Mouse (Mus musculus): ENCODE results near the gene Habp4.

Habp4 gene

DNA sequence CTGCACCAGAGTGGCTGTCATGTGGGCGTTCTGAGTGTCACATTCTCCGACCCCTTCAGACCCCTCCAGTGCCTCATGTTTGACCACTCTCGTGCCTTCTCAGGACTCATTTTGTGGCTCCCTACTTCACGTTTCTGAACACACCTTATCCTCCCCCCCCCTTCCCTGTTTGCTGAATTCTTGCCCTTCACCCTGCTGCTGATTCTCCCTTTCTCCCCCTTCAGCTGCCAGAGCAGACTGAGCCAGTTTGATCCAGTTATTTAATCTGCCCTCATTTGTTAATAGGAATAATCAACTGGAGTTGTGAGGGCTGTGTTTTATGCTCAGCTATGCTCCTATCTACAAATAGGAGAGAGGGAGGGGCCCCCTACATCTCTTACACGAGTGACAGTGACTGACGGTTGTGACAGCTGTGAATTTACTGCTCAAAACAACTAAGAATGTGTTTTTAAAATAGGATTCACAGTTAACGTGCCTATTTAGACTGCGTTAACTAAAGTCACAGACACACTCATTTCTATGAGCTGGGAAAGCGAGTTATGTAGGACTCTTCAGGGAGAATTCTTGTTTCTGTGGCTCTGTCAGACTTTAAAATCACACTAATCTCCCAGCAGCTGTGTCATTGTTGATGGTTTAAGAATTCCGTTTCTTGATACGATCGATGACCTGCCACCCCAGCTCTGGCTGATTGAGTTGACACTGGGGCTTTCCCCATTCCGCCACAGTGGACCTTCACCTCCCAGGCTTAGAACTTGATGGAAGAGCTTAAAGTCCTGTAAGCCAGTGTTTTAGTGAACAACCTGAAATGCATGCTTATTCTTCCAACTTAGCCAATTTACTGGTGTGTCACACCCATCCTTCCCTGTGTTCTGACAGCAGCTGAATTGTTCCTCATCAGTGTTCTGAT lies 17.4 kb downstream of the Habp4 start:
- no peak for DNase-seq (ENCODE audit: low read depth)

DNA sequence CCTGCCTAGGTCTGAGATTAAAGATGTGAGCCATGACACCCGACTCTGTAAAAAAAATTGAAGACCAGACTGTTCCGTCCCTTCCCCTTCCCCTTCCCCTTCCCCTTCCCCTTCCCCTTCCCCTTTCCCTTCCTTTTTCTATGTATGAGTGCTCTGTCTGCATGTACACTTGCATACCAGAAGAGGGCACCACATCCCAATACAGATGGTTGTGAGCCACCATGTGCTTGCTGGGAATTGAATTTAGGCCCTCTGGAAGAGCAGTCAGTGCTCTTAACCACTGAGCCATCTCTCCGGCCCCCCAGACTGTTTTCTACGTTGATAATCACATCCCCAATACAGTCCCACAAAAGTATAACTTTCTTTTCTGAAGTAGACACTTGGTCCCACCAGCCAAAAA lies 18.7 kb downstream of the Habp4 start:
- DNase-seq (ENCODE audit: low read depth): peak; percentile 31

DNA sequence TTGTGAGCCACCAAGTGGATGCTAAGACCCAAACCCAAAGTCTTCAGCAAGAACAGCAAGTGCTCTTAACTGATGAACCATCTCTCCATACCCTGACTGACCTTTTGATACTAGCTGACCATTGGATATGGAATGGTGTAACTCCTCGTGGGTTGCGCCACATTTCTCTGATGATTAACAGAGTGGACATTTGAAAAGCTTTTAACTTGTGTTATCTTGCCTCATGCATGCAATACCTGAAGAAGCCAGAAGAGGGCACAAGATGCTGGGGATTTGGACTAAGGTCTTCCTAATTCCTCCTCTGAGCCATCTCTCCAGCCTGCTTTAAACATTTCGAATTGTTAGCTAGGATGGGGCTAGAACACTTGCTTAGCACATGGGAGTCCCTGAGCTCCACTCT lies 19.3 kb downstream of the Habp4 start:
- DNase-seq (ENCODE audit: low read depth): peak; percentile 85

DNA sequence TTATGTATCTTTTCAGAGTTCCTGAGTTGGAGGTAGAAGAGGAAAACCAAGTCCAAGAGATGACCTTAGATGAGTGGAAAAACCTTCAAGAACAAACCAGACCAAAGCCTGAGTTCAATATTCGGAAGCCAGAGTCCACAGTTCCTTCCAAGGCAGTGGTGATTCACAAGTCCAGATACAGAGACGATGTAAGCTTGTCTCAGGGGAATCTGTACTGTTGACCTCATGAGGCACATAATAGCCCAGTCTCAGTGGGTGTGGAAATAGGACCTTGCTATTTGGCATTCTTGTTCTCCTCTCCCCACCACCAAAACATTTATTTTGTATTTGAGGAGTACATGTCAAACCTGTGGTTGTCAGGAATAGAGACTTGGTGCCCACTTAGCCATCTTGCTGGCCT lies 20.5 kb downstream of the Habp4 start:
- peak; percentile 19 for DNase-seq (ENCODE audit: low read depth)

DNA sequence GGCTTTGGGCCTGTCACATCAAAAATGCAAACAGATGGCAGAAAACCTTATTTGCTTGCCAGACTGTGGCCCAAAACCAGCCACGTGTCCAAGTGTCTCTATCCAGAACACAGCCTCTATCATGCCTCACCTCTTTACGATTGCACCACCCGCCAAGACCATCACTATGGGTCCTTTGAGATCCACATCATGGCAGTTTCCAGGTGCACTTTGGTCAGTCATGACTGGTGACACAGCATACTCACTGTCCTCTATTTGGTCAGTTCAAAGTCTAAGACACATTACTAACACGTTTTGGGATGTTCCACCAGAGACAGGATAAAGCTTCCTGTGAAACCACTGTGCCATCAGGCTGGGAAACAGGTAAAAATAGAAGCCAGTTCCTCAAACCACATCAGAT lies 22.0 kb downstream of the Habp4 start:
- no peak for DNase-seq (ENCODE audit: low read depth)

DNA sequence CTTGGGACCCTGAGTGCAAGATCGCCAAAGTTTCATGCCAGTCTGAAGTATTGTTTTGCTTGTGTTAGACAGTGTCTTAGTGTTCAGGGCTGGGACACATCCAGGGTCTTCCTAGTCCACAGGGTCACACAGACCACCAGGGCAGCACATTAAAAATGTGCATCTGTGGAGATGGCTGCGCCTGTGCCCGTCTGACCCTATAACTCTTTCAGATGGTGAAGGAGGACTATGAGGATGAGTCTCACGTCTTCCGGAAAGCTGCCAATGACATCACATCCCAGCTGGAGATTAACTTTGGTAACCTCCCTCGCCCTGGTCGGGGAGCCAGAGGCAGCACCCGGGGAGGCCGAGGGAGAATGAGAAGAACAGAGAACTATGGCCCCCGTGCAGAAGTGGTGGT lies 22.7 kb downstream of the Habp4 start:
- DNase-seq (ENCODE audit: low read depth): no peak

DNA sequence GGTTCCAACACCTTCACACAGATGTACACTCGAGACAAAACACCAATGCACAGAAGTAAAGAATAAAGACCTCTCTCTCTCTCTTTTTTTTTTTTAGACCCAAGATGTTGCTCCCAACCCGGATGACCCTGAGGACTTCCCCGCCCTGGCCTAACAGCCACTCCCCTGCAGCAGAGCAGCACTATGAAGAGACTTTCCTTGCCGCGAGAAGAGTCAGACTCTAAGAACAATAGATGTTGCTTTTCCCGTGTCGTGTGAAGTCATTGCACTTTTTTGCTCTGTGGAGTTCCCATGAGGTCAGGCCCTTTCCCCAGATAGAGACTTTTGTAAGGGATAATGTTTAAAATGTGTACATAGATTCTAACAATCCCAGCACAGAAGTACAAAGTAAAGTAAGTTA lies 23.6 kb downstream of the Habp4 start:
- DNase-seq (ENCODE audit: low read depth): no peak

DNA sequence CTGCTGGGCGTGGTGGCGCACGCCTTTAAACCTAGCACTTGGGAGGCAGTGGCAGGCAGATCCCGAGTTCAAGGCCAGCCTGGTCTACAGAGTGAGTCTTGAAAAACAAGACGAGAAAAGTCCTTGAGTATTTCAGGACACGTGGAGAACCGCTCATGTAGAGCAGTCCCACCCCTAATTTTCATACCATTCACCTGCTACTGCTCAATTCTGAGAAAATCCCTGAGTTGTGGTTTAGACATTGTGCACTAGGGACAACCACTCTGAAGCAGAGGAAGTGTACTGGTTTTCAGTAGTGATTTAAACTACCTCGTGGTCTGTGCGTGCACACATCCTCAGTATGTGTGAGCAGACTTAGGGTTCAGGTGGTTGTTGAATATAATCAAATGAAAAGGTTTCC lies 24.0 kb downstream of the Habp4 start:
- no peak for DNase-seq (ENCODE audit: low read depth)

DNA sequence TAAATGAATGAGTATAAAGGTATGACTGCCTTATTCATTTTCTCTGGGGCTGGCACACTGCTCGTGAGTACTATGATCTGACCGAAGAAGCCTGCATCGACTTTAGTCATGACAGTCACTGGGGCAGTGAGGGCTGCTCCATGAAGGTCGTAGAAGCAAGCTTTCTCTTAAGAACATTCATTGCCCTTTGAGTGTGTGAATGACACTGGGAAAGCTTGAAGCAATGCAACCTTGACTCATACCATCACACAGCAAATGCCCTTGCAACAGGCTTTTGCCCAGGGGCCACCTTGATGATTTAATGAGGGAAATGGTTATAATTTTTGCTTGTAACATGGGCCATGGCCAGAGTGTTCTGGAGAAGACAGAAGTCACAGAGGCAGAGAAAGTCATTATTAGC lies 24.9 kb downstream of the Habp4 start:
- DNase-seq (ENCODE audit: low read depth): no peak

DNA sequence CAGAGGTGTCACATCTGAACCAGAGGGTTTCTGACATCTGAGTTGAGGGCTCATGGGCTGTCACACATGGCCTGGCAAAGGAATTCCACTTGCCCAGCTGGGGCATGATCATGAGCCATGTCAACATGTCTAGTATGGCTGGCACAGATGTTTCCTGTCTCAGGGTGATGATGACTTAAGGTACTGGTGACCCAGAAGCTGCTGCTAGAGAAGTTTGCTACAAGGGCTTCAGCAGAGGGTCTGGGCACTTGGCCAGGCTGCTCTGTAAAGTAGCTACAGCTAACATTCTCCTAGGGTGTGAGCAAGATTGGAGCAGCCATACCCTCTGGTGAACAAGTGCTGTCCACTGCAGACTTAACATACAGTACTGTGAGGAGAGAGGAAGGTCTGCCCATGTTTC lies 25.4 kb downstream of the Habp4 start:
- DNase-seq (ENCODE audit: low read depth): no peak

DNA sequence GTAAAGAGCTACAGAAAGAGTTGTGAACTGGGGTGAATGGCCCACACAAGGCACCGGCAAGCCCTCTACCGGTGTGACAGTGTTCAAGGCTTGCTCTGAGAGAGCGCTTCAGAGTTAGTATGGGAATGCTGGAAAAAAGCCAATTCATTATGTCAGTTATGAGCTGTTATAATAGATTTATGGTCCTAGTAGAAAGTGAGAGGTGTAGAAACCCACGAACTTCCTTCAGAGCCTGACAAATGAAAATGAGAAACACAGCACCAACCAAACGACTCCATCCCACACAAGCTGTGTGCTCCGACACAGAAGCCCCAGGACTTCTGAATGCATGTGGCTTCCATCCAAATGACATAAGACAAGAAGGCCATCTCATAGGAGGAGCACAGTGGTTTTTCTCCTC lies 36.3 kb downstream of the Habp4 start:
- no peak for DNase-seq (ENCODE audit: low read depth)

DNA sequence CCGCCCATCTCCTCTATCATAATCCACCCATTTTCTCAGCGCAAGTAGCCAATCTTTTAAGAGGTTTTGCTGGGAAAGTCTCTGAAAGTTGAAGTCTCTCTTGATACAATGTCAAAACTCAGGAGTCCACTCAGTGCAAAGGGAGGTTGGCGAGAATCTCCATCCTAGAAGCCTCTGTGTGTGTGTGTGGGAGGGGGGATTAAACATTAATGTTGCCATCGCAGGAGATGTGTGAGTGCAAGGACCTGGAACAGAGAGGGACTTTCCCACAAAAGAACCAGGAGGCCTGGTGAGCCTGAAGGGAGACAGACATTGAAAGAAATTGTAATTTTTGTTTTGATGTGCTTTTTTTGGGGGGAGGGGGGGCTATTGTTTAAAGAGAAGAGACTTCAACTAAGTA lies 36.7 kb downstream of the Habp4 start:
- no peak for DNase-seq (ENCODE audit: low read depth)

DNA sequence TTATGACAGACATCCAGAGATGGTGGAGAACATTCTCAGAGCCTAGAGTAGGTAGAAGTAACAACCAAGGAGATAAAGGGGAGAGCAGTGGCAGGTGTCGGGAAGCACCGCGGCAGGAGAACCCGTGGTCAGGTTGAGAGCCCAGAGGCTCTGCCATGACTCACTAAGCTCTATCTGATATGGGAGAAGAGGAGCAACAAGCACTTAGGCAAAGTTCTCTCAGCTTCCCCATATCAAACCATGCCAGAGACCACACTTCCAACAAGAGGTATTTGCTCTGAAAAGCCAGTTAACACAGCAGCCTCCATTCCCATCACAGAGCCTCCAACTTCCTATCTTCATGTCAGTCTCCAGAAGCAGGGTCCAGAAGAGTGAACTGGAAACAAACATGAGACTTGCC lies 39.3 kb downstream of the Habp4 start:
- DNase-seq (ENCODE audit: low read depth): no peak

DNA sequence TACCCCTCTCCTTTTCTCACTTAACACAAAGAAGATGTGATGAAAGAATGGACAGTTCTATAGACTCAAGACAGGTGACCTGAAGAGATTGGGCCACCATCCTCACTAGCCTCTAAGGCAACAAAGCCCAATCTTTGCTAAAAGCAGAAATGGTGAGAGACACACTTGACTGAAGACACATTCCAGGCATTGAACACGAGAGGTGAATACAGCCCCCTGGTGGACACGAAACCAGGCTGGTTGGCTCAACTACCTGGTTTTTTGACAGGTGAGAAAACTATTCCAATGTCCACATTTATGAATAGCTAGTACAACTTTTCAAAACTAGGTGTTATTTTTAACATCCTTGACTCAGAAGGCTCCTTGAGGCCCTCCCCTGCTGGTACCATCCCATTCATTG lies 43.1 kb downstream of the Habp4 start:
- no peak for DNase-seq (ENCODE audit: low read depth)

DNA sequence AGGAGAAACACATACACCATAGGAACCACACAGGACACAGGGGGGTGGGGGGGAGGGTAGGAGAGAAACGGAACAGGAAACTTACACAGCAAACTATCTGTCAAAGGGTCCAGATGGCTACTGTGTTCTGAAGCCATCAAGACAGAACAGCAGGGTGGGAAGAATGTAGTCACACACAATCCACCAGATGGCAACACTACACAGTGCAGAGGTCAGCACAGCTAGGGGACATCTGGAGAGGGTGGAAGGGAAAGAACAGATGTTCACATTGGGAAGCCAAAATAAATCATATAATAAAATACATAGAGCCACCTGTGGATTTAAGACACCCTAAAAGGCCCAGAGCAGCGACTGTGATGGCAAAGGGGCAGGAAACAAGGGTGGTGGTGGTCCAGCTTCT lies 43.6 kb downstream of the Habp4 start:
- DNase-seq (ENCODE audit: low read depth): peak; percentile 47

DNA sequence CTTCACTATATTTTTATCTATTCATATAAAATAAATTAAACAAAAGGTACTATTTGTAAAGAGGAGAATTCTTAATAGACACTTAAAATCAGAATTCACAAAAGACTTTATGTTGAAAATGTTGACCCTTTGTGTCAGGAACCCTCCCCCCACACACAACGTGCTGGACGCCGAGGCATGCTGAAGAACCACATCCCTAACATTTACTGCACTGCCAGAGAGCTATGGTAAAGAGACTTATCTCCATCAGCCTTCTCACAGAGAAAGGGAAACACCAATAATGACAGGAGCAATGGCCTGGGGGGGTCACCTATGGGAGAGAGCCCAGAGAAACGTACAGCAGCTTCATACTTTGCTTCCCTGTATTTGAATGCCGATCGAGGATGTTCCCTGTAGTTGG lies 46.5 kb downstream of the Habp4 start:
- DNase-seq (ENCODE audit: low read depth): no peak

DNA sequence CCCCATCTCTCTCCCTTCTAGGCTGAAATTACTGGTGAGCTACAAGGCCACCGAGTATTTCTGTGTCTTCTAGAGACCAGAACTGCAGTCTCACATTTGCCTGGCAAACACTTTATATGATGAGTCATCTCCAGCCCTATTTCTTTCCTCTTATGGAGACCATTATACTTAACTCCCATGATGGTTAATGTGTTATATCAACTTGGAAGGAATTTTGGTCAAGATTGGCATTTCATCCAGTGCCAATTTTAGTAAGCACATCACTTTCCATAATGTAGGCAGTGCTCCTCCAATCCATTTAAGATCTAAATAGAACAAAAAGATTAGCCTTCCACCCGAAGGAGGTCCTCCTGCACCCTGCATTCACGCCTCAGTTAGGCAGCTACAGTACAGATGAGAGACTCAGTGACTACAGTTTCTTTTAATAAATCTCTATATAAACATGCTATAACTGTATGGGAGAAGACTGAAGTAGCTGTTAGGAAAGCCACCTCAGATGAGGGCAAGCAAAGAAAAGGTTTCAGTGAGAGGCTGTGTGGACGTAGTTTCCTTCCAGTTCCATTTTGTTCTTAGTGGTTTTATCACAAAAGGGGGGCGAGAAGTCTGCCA lies 50.5 kb downstream of the Habp4 start:
- peak; percentile 44 for DNase-seq (ENCODE audit: low read depth)

DNA sequence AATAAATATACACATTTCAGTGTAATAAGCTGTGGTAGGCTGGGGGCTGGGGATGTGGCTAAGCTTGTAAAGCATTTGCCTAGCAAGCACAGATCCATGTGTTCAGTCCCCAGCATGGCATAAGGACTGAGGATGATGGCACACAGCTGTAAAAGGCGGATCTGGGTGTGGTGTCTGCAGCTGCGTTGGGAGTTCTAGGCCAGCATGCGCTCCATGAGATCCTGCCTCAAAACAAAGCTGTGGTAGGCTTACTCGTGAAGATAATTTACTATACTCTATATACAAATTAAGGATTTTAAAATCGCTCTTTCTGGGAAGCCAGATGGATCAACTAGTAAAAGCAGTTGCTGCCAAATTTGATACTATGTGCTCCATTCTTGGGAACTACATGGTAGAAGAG lies 53.3 kb downstream of the Habp4 start:
- DNase-seq (ENCODE audit: low read depth): no peak

DNA sequence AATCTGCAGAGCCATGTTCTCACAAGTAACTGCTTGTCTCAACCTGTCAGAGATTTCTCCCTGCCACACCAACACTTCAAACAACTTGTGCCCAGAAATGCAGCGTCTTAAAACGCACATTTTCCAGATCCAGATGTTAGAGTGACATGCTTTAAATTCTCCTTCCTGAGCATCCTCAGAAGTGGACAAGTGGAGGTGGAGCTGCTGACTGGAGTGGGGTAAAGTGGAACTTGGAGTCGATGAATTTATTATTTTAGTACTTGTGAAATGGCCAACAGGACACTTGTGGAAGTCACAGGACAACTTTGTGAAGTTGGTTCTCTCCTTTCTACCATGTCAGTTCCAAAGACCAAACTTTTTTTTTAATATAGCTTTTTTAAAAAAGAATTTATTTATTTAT lies 64.1 kb downstream of the Habp4 start:
- DNase-seq (ENCODE audit: low read depth): no peak

DNA sequence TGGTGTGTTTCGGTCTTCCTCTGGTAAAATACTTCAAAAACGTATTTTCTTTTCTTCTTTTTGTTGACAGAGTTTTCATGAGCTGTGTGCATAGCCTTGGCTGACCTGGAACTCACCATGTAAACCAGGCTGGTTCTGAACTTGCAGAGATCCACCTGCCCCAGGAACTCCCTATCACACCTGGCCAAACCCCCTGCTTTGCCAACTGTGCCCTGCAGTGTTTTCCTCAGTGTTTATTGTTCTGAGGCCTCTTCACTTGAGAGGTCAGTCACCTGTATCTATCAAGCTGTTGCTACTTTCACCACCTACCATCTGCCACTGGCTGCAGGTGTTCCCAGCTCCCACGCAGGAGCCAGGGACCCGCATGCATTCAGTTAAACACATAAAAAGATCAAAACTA lies 65.1 kb downstream of the Habp4 start:
- no peak for DNase-seq (ENCODE audit: low read depth)

DNA sequence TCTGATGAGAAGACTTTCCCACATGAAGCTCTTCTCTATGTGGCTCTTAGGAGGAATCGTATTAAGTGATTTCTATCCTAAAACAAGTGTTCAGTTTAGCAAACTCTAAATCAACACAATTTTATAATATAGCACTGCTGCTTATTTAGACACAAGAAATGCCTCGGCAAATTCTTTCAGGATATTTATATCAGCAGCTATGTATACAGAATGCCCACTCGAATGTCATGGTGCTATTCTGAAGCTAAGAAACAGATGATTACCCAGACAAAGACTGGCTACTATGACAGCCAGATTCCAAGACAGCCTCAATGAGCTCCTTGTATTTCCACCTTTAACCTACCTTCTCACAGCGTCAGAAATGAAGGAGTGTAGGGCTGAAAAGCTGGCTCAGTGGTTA lies 71.5 kb downstream of the Habp4 start:
- no peak for DNase-seq (ENCODE audit: low read depth)

DNA sequence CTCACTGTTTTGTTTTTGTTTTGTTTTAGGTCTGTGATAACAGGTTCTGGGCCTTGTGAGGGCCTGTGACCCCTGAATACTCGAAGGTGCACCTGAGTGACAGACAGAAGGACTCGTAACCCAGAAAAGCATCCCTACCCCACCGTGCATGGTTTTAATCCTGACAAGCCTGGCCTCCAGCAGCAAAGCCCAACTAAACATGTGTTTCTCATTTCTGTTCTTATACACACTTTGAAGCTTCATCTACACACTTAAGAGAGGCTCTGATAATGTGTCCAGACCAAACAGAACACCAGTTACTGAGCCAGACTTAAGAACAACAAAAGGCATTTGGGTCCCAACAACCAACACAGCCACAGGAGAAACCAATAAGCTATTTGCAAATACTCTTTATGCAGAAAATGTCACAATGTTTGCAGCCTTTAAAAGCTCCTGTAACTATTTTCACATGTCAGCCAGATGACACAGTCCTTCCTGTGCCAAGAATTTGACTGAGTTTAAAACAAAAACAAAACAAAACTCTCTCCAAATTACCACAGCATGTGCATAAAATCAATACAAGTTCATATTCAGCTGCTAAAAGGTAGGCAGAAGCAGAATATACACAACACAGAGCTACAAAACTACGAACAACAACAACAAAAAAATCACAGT lies 73.6 kb downstream of the Habp4 start:
- peak; percentile 72 for DNase-seq (ENCODE audit: low read depth)

DNA sequence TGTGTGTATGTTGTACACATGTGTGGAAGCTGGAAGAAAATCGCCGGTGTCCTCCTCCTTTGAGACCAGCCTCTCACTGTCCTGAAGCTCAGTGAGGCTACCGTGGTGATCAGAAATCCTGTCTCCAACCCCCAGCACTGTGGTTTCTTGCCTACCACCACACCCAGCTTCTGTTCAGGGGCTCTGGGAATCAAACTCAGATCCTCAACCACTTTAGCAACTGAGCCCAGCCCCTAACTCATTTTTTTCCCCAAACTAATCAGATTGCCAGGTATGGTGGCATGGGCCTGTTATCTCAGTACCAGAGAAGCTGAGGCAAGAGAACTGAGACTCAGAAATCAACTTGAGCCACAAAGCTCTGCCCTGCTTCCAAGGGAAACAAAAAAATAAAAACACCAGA lies 74.2 kb downstream of the Habp4 start:
- DNase-seq (ENCODE audit: low read depth): peak; percentile 5

Measured in NIH3T3 (cell line).